In genomic region chr3:85887239-85887827, GRCm38 (mm10) we compare ENCODE assay signal across 8 mouse cellular contexts. TPM values are rescaled to one million over a fixed set of nuclear protein-coding genes. Genes with fewer than 3 reads are reported as not detected.
DNase-seq lines count a peak whose midpoint lies in the region; ATAC-seq and TF ChIP-seq lines count a peak whose summit lies in the region.

Glt28d2 (minus strand) TSS chr3:85887516.
Gm37240 (minus strand) TSS chr3:85887518.

- H3K4me1 ChIP-seq in bone marrow, adult 2 months (ENCODE audit: control insufficient read depth, insufficient read depth, low read length): peaks cover 2% of the 10 kb centered on the region; the same call in 1 of the 2 replicates
- H3K4me1 ChIP-seq in embryonic facial prominence, embryonic 14.5 days (ENCODE audit: control insufficient read depth, insufficient read depth, low read length): peaks cover 12% of the 10 kb centered on the region
- peaks cover 17% of the 10 kb centered on the region for H3K4me1 ChIP-seq in limb, embryonic 13.5 days
- H3K4me1 ChIP-seq in midbrain, embryonic 16.5 days (ENCODE audit: control insufficient read depth, insufficient read depth, low read length): peaks cover 14% of the 10 kb centered on the region

- H3K9ac ChIP-seq in embryonic facial prominence, embryonic 14.5 days (ENCODE audit: low read depth, low read length): peak within 1 kb of the TSS; percentile 66
- H3K9ac ChIP-seq in limb, embryonic 13.5 days: peak within 1 kb of the TSS; percentile 69
- peak within 1 kb of the TSS; percentile 56 for H3K9ac ChIP-seq in midbrain, embryonic 16.5 days (ENCODE audit: low read depth, low read length)

- DNase-seq in 3T3-L1 (ENCODE audit: low read depth, low spot score): peak; percentile 67
- peak; percentile 96 for DNase-seq in embryonic facial prominence, embryonic 14.5 days (ENCODE audit: low spot score)
- peak; percentile 80 for DNase-seq in heart, adult 8-10 months (ENCODE audit: low spot score)
- peak; percentile 96 for DNase-seq in kidney, adult 8-10 months
- peak; percentile 57 to 86 for DNase-seq in spleen, postnatal 10 days (ENCODE audit: low spot score in 2 of 2)

- WGBS in bone marrow, adult 2 months: 2% methylated on average over 48 of the region's 48 CpGs
- WGBS in embryonic facial prominence, embryonic 14.5 days: 0% methylated on average over 17 of the region's 48 CpGs
- under 1% methylated on average over 46 of the region's 48 CpGs for WGBS in limb, embryonic 13.5 days
- 1% methylated on average over 38 of the region's 48 CpGs for whole genome bisulfite sequencing in midbrain, embryonic 16.5 days

- no peak for TF ChIP-seq CTCF in bone marrow, adult 2 months (IDR thresholded peaks at IDR 0.05; ENCODE audit: control insufficient read depth, insufficient read depth, low read length)

- peak; percentile 94 for ATAC-seq in embryonic facial prominence, embryonic 14.5 days (ENCODE audit: low read depth)
- peak; percentile 93 for ATAC-seq in limb, embryonic 13.5 days (ENCODE audit: low FRiP score, low read depth)
- ATAC-seq in midbrain, embryonic 16.5 days: peak; percentile 84

- H3K4me3 ChIP-seq in bone marrow, adult 2 months (replicated peaks; ENCODE audit: control insufficient read depth, low read depth, low read length): peak within 1 kb of the TSS; percentile 54
- peak within 1 kb of the TSS; percentile 53 for H3K4me3 ChIP-seq in embryonic facial prominence, embryonic 14.5 days (ENCODE audit: low read depth, low read length)
- H3K4me3 ChIP-seq in limb, embryonic 13.5 days: peak within 1 kb of the TSS; percentile 61
- peak within 1 kb of the TSS; percentile 59 for H3K4me3 ChIP-seq in midbrain, embryonic 16.5 days (ENCODE audit: low read depth, low read length)

- no peaks in the 10 kb centered on the region for H3K27me3 ChIP-seq in embryonic facial prominence, embryonic 14.5 days (replicated peaks; ENCODE audit: control insufficient read depth, insufficient read depth, low read length)
- peaks cover 12% of the 10 kb centered on the region; the same call in 1 of the 2 replicates for H3K27me3 ChIP-seq in limb, embryonic 13.5 days
- peaks cover 29% of the 10 kb centered on the region for H3K27me3 ChIP-seq in midbrain, embryonic 16.5 days (ENCODE audit: control insufficient read depth, insufficient read depth, low read depth, low read length)

- no peak within 1 kb of the TSS; the same call in 1 of the 2 replicates for H3K27ac ChIP-seq in bone marrow, adult 2 months (ENCODE audit: control insufficient read depth, insufficient read depth, low read depth, low read length, poor library complexity)
- H3K27ac ChIP-seq in embryonic facial prominence, embryonic 14.5 days (replicated peaks; ENCODE audit: low read depth, low read length): peak within 1 kb of the TSS; percentile 68
- peak within 1 kb of the TSS; percentile 33; the same call in 1 of the 2 replicates for H3K27ac ChIP-seq in limb, embryonic 13.5 days
- no peak within 1 kb of the TSS for H3K27ac ChIP-seq in midbrain, embryonic 16.5 days (ENCODE audit: low read length)

- no peaks in the 10 kb centered on the region for H3K36me3 ChIP-seq in embryonic facial prominence, embryonic 14.5 days (ENCODE audit: control insufficient read depth, insufficient read depth, low read length)
- no peaks in the 10 kb centered on the region for H3K36me3 ChIP-seq in limb, embryonic 13.5 days
- no peaks in the 10 kb centered on the region for H3K36me3 ChIP-seq in midbrain, embryonic 16.5 days (ENCODE audit: control insufficient read depth, insufficient read depth, low read length)

- no peak for TF ChIP-seq POLR2A in bone marrow, adult 2 months (IDR thresholded peaks at IDR 0.05; ENCODE audit: borderline replicate concordance, control insufficient read depth, low read depth, low read length)

- H3K4me2 ChIP-seq in embryonic facial prominence, embryonic 14.5 days (ENCODE audit: low read depth, low read length): peak within 1 kb of the TSS; percentile 86
- peak within 1 kb of the TSS; percentile 86 for H3K4me2 ChIP-seq in limb, embryonic 13.5 days (replicated peaks)
- peak within 1 kb of the TSS; percentile 99 for H3K4me2 ChIP-seq in midbrain, embryonic 16.5 days (ENCODE audit: low read length)

- no peaks in the 10 kb centered on the region for H3K9me3 ChIP-seq in embryonic facial prominence, embryonic 14.5 days (ENCODE audit: control insufficient read depth, low read length)
- H3K9me3 ChIP-seq in limb, embryonic 13.5 days: no peaks in the 10 kb centered on the region
- no peaks in the 10 kb centered on the region for H3K9me3 ChIP-seq in midbrain, embryonic 16.5 days (replicated peaks; ENCODE audit: control insufficient read depth, low read length, poor library complexity, severe bottlenecking)

RNA-seq across cellular contexts. Expression of gene Glt28d2, which starts in this region (rescaled TPM):
- not detected in 2 replicates for polyA plus RNA-seq in bone marrow, adult 2 months (2011; ENCODE audit: insufficient read depth, insufficient read length, low replicate concordance, missing spikeins)
- polyA plus RNA-seq in embryonic facial prominence, embryonic 14.5 days (2014; fragmentation: Nextera tagmentation; extraction: Ambion mirVana): 2.6 and 2.7 TPM in 2 replicates
- 1 to 10 TPM; 4.4 to 7.7 (median 5.2) TPM for total RNA-seq in heart, adult 8-10 months (2022)
- 1.7 TPM in 2 replicates for polyA plus RNA-seq in limb, embryonic 13.5 days (2015; fragmentation: Nextera tagmentation; extraction: Ambion mirVana)
- 0.31 and 0.32 TPM in 2 replicates for polyA plus RNA-seq in midbrain, embryonic 16.5 days (2015; fragmentation: Nextera tagmentation; extraction: Ambion mirVana)

RNA-seq across cellular contexts. Expression of gene Gm37240, which starts in this region (rescaled TPM):
- polyA plus RNA-seq in bone marrow, adult 2 months (2011; ENCODE audit: insufficient read depth, insufficient read length, low replicate concordance, missing spikeins): 1.0 and 1.1 TPM in 2 replicates
- polyA plus RNA-seq in embryonic facial prominence, embryonic 14.5 days (2014; fragmentation: Nextera tagmentation; extraction: Ambion mirVana): 10.7 and 13.4 TPM in 2 replicates
- total RNA-seq in heart, adult 8-10 months (2022): 10 to 100 TPM; 36.8 to 49.5 (median 39.2) TPM
- polyA plus RNA-seq in limb, embryonic 13.5 days (2015; fragmentation: Nextera tagmentation; extraction: Ambion mirVana): 4.4 and 6.1 TPM in 2 replicates
- polyA plus RNA-seq in midbrain, embryonic 16.5 days (2015; fragmentation: Nextera tagmentation; extraction: Ambion mirVana): 0.26 and 0.94 TPM in 2 replicates

Comparison
In these comparisons a context has a peak if more than half of its experiments do, and no peak if none do; other contexts are left out.
1. Peak in ATAC-seq, H3K4me3 ChIP-seq, H3K9ac ChIP-seq and H3K4me2 ChIP-seq in midbrain, embryonic 16.5 days; RNA of the genes that start here not detected or under 1 TPM.
2. H3K27ac ChIP-seq: peak in embryonic facial prominence, embryonic 14.5 days (single experiment) and limb, embryonic 13.5 days (single experiment); none in bone marrow, adult 2 months (single experiment) and midbrain, embryonic 16.5 days (single experiment).
3. Peak in every context shown above with its lines, with median percentiles within 50 percentile points of each other: DNase-seq, H3K4me3 ChIP-seq, ATAC-seq, H3K4me2 ChIP-seq and H3K9ac ChIP-seq.